Mouse (Mus musculus) kidney, adult 2 months (tissue): Measurements from ENCODE around the gene Tns3. TPM values are rescaled to one million over a fixed set of nuclear protein-coding genes. Genes with fewer than 3 reads are reported as not detected.

ENCODE experiments used
- DNase-seq: peaks from one replicate; pipeline ENCODE4 v3.0.0; 2021
- H3K27ac ChIP-seq: fragments of 200-500 bp; 2 replicates; pipeline ENCODE4 v1.5.1; 2012; ENCODE audit warnings: low read depth, low read length, control low read depth, inconsistent platforms; ENCODE audit not compliant: insufficient read depth
- H3K27me3 ChIP-seq: fragments of 200-500 bp; replicated peaks from 2 replicates; pipeline ENCODE4 v1.6.1; 2012; ENCODE audit warnings: mild to moderate bottlenecking, moderate library complexity, low read length, inconsistent platforms; ENCODE audit not compliant: control insufficient read depth, insufficient read depth
- H3K36me3 ChIP-seq: fragments of 200-500 bp; 2 replicates; pipeline ENCODE4 v1.6.1; 2012; ENCODE audit warnings: mild to moderate bottlenecking, moderate library complexity, low read length, inconsistent platforms; ENCODE audit not compliant: control insufficient read depth, insufficient read depth
- H3K4me1 ChIP-seq: fragments of 200-500 bp; 2 replicates; pipeline ENCODE4 v1.6.1; 2011; ENCODE audit warnings: low read length; ENCODE audit not compliant: control insufficient read depth, insufficient read depth
- H3K4me3 ChIP-seq: fragments of 200-500 bp; 2 replicates; pipeline ENCODE4 v1.5.1; 2011; ENCODE audit warnings: mild to moderate bottlenecking, low read depth, low read length, control low read depth; ENCODE audit not compliant: insufficient read depth
- CTCF ChIP-seq: fragments of 200-500 bp; conservative IDR thresholded peaks from 2 replicates; pipeline ENCODE4 v1.5.1; 2011; ENCODE audit warnings: low read depth, mild to moderate bottlenecking, control low read depth, low read length, moderate library complexity, mixed read lengths; ENCODE audit not compliant: insufficient read depth, insufficient read length
- POLR2A ChIP-seq: fragments of 200-500 bp; IDR thresholded peaks from one replicate; pipeline ENCODE4 v1.6.1; 2011; ENCODE audit warnings: low read depth, low read length, control low read depth
- WGBS: fragments of 180-500 bp; shearing (Covaris S2); methylation state at CpG from one replicate; pipeline ENCODE4 v1.1.7; 2018; 5-methylcytosine and 5-hydroxymethylcytosine counted together
- polyA plus RNA-seq: library from polyadenylated mRNA; depleted of rRNA; stranded (reverse); fragments of >200 nt; gene quantifications from 2 replicates; pipeline ENCODE4 v1.2.3, GENCODE M21; 2012

Tns3 gene
- polyA plus RNA-seq, 1 experiment, result 63.7 TPM

- TF ChIP-seq POLR2A, result no peak
- TF ChIP-seq CTCF, result no peak
- Histone ChIP-seq H3K4me3 (no peak overlapping the region), H3K36me3 (peaks cover 4% of the 10 kb centered on the region), H3K4me1 (no peaks in the 10 kb centered on the region), H3K27ac (no peak overlapping the region), H3K27me3 (no peaks in the 10 kb centered on the region)
- no peak for DNase-seq
- WGBS, result 83% methylated on average over 6 of the region's 6 CpGs
These were observed 230.0 kb downstream of the Tns3 start for GRCm38 (mm10) chr11:8434366-8434765.

- H3K36me3 ChIP-seq, result peaks cover 4% of the 10 kb centered on the region
- 91% methylated on average over 9 of the region's 9 CpGs for WGBS
These were observed 230.9 kb downstream of the Tns3 start for GRCm38 (mm10) chr11:8433443-8433842.

DNA sequence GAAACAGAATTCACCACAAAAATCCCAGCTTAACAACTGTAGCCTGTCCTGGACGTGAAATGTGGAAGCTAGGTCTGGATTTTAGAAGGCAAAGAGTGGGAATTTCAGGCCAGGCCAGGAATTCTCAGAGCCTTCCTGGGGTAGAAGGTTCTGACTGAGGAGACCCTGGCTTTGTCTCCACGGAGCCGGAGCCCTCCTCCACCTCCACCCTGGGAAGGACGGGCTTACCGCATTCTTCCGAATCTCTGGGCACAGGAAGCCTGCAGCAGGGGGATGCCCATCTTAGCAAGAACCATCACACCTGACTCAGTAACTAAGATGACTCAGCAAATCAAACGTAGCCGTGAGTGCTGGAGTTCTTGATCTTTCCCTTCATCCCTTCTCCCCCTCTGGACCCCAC lies 231.4 kb downstream of the Tns3 start:
- H3K4me3 ChIP-seq, result no peak overlapping the region
- 89% methylated on average over 8 of the region's 8 CpGs for WGBS
- H3K4me1 ChIP-seq, result no peaks in the 10 kb centered on the region
- no peaks in the 10 kb centered on the region for H3K27me3 ChIP-seq
- H3K27ac ChIP-seq, result no peak overlapping the region
- H3K36me3 ChIP-seq, result peaks cover 4% of the 10 kb centered on the region
- DNase-seq, result no peak
- TF ChIP-seq CTCF (no peak), POLR2A (no peak)

More at GRCm38 (mm10) chr11:8433443-8433842, 230.9 kb downstream of the Tns3 start:
- Histone ChIP-seq H3K27ac (no peak overlapping the region), H3K4me3 (no peak overlapping the region), H3K4me1 (no peaks in the 10 kb centered on the region), H3K27me3 (no peaks in the 10 kb centered on the region)
- DNase-seq, result no peak
- TF ChIP-seq CTCF (no peak), POLR2A (no peak)

GRCm38 (mm10) chr11:8427660-8428059 lies 236.7 kb downstream of the Tns3 start:
- WGBS, result 87% methylated on average over 11 of the region's 11 CpGs
- Histone ChIP-seq H3K4me3 (no peak overlapping the region), H3K27me3 (no peaks in the 10 kb centered on the region), H3K27ac (no peak overlapping the region), H3K36me3 (no peaks in the 10 kb centered on the region; the same call in 1 of the 2 replicates), H3K4me1 (peaks cover 4% of the 10 kb centered on the region; the same call in 1 of the 2 replicates)
- TF ChIP-seq CTCF (no peak), POLR2A (no peak)
- DNase-seq, result no peak

DNA sequence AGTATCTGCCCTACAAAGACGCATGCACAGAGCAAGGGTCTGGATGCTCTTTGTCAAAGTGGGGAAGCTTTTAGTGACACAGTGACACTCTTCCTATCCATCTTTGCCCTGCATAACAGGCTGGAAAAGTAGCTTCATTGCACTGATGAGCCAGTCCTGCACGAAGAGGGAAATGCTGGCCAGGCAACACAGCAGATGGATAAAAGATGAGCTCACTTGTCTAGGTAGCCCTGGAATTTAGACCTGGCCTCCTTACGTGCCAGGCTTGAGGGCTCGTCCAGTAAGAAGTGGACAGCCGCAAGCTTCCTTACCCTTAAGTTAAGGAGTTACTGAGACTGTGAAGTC lies 239.1 kb downstream of the Tns3 start:
- H3K36me3 ChIP-seq, result no peaks in the 10 kb centered on the region
- no peaks in the 10 kb centered on the region for H3K27me3 ChIP-seq
- DNase-seq, result no peak
- TF ChIP-seq POLR2A (no peak), CTCF (no peak)
- WGBS, result 59% methylated on average over 5 of the region's 5 CpGs
- H3K4me3 ChIP-seq, result no peak overlapping the region
- peaks cover 4% of the 10 kb centered on the region; the same call in 1 of the 2 replicates for H3K4me1 ChIP-seq
- peak overlapping the region; percentile 22; the same call in 1 of the 2 replicates for H3K27ac ChIP-seq

GRCm38 (mm10) chr11:8424342-8425225 lies 239.8 kb downstream of the Tns3 start:
- peak; percentile 87 for DNase-seq

DNA sequence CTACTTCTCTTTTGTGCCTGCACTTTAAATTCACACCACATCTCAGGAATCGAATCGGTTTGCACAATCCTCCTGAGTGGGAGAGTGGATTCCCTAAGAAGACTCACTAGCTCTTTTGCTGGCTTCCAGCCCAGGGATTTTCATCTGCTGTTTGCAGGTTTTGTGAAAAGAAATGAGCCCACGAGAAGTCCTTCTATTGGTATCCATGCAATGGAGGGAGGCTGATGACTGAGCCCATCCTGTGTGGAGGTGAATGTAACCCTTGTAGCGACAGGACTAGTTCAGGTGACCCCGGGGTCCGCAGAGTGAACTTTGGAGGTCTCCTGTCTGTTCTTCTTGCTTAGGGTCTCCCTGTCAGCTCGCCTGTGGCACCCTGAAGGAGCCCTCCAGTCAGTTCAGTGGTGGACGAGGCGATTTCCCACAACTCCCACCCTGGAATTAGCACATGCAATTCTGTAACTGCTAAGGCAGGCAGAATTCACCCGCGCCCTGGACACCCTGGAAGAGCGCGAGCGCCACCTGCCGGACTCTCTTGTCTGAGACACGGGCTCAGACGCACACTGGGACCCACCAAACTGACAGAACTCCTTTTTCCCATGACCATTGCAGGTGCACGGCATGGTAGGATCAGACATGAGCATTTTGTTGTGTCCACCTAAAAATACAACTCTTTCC lies 259.0 kb downstream of the Tns3 start:
- no peaks in the 10 kb centered on the region for H3K4me1 ChIP-seq
- H3K27ac ChIP-seq, result no peak overlapping the region
- no peak overlapping the region for H3K4me3 ChIP-seq
- TF ChIP-seq CTCF (peak; percentile 79), POLR2A (no peak)
- no peaks in the 10 kb centered on the region for H3K36me3 ChIP-seq
- 29% methylated on average over 18 of the region's 18 CpGs for WGBS
- no peaks in the 10 kb centered on the region for H3K27me3 ChIP-seq
- peak; percentile 53 for DNase-seq

More at GRCm38 (mm10) chr11:8424342-8425225, 239.8 kb downstream of the Tns3 start:
- no peaks in the 10 kb centered on the region for H3K27me3 ChIP-seq
- no peaks in the 10 kb centered on the region for H3K36me3 ChIP-seq
- H3K27ac ChIP-seq, result peak overlapping the region; percentile 32
- TF ChIP-seq CTCF, result peak; percentile 88
- TF ChIP-seq POLR2A, result no peak
- H3K4me1 ChIP-seq, result peaks cover 4% of the 10 kb centered on the region; the same call in 1 of the 2 replicates
- peak overlapping the region; percentile 13; the same call in 1 of the 2 replicates for H3K4me3 ChIP-seq
- WGBS, result 8% methylated on average over 13 of the region's 13 CpGs
